Mouse (Mus musculus) kidney, adult 11 months (tissue): Measurements from ENCODE around the gene Dppa4.

Source experiments
- DNase-seq: peaks from one replicate; pipeline ENCODE4 v3.0.0; 2022

Dppa4 gene

GRCm38 (mm10) chr16:48328420-48328819 is 44.9 kb downstream of the Dppa4 start:
- no peak for DNase-seq

DNA sequence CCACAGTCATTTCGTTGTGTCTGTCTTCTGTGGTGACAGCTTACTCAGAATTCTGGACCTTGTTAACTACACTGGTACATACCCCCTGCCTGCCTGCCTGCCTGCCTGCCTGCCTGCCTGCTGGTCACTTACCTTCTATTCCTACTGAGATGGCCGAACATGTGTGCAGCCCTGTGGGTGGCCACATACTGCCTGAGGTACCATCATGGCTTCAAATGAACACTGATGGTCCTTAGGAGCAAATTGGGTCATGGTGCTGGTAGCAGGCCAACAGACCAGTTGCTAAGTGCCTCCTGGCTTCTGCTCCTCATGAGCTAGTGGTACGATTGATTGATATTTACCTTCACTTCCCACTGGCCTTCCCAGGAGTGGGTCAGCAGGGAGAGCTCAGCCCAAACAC is 48.3 kb downstream of the Dppa4 start:
- no peak for DNase-seq

DNA sequence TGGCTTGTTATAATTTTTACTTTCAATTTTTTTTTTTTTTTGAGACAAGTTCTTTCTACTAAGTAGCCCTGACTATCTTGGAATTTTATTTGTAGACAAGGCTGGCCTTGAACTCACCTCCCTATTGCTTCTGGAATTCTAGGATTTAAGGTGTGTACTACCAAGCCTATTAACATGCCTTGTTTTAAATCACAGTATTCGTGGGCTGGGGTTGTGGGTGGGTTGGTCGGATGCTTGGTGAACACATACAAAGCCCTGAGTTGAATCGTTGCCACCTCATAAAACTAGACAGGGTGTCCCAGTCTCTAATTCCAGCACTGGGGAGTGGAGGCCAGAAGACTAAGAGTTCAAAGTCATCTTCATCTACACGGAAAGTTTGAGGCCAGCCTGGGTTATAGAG is 51.8 kb downstream of the Dppa4 start:
- no peak for DNase-seq
